Mouse (Mus musculus): ENCODE data around the gene Gm44805.

The Gm44805 gene

DNA sequence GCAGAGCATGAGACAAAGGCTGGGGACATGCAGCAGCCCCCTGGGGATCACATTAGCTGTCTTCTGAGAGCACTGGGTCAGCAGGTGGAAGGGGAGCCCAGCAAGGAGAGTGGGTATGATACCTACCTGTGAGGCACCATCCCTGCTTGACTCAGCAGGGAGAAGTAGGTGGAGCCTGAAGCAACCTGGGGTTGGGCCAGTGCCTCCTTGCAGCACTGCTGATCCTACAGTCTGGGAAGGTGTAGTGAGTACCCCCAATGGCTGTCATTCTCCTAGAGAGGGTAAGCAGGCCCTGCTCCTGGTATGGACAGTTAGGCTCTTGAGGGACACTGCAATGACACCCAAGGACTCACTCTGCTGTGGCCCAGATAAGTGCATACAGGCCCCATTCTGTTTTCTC lies 48.9 kb downstream of the Gm44805 start:
- in situ Hi-C loops (cut with MseI, MboI), result no loop called here

DNA sequence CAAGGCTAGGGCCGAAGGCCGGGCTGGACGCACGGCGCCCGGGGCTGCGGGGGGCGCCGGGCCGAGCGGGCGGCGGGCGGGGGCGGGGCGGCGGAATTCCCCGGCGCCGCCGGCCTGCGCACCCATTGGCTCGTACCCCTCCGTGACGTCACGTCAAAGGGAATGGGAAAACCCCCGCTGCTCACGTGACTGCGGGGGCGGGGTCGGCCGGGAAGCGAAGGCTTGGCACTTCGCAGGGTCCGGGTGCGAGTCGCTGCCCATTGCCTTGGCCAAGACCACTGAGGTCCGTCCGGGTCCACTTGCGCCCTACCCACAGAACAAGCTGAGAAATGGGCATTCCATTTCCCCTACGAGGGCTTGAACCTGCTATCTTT lies 51.9 kb downstream of the Gm44805 start, which contains the start of gene Relb:
Gene Relb (minus strand): TSS at position 78 of the 374 bp plus-strand sequence.
- in situ Hi-C loops (cut with MseI, MboI), result no loop called here

DNA sequence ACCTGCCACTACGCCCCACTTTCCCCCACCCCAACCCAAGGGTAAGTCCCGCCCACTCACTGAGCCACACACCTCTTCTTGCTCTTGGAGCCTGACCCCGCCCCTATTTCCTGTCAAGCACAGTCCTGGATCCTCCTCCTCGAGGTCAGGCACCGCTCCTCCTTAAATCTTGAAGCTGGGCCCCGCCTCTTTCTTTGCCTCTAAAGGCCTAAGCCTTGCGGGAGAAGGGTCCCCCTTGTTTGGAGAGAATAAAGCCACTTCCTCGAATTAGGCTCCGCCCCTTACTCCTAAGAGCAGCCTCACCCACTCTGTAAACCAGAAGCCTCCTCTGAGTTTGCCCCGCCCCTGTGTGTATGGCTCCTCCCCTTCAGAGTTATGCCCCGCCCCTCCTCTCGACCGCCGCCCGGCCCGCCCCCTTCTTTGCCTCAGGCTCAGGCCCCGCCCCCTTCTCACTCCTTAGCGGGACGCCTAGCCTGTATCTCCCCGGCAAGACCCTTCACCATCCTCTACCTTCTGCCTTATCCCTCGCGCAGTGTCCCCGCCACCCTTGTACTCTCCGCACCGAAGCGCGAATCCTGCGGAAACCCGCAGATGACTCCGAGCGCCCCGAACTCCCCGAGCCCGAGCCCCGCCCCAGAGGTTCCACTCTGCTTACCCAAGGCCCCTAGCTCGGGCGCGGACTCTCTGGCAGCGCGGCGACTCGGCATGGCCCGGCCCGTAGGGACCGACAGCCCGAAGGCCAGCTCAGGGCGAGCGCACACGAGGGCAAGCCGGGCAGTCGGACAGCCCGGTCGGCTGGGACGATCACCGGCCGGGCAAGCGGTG lies 52.5 kb downstream of the Gm44805 start:
- in situ Hi-C loops (cut with MseI, MboI), result no loop called here

DNA sequence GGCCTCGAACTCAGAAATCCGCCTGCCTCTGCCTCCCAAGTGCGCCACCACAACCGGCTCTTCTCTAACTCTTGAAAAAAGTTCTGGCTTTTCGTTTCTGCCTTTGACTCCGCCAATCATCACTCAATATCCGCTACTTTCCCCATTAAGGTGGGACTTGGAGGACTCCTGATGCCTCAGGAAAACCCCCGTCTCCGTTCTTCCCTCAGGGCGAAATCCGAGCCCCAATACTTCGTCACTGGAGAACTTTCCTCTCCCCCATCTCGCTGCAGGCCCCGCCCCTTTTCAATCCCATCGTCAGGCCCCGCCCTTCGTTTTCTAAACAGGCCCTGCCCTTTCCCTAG lies 53.1 kb downstream of the Gm44805 start:
- in situ Hi-C loops (cut with MseI, MboI), result no loop called here

DNA sequence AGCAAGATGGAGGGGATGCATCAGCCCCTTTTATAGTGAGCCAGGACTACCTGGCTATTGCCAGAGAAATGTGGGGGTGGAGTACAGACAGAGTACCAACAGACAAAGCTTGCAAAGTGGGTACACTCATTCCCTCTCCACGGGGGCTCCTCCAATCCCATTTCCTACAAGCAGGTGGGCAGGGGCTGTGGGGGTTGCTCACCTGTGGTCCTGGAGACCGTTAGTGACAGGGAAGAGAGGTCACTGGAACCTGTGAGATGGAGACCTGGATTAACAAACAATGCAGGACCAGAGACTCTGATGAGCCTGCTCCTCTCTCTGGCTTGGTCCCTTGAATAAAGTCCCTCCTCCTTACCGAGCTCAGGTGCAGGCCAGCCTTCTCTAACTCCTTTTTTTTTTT lies 53.5 kb downstream of the Gm44805 start:
- in situ Hi-C loops (cut with MseI, MboI), result no loop called here

DNA sequence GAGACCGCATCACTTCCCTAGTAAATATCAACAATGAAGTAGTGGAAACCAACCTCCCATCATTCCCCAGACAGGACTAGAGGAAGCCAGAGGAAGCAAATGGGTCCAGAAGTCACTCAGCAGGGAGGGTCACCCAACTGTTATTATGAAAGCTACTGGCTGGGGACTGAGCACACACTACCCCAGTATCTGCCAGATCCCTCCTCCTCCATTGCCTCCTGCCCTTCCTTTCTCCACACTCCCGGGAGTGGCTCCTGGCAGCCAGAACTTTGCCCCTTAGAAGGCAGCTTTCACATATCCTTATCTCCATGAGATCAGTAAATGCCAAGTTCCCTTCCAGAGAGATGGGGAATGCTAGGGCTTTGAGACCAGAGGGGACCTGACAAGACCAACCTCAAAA lies 57.8 kb downstream of the Gm44805 start:
- in situ Hi-C loops (cut with MseI, MboI), result no loop called here

- in situ Hi-C loops (cut with MseI, MboI), result no loop called here
These were observed 59.0 kb downstream of the Gm44805 start for GRCm38 (mm10) chr7:19622241-19622640.
